Comparison of ENCODE assay signal across 8 mouse cellular contexts in the genomic region with DNA sequence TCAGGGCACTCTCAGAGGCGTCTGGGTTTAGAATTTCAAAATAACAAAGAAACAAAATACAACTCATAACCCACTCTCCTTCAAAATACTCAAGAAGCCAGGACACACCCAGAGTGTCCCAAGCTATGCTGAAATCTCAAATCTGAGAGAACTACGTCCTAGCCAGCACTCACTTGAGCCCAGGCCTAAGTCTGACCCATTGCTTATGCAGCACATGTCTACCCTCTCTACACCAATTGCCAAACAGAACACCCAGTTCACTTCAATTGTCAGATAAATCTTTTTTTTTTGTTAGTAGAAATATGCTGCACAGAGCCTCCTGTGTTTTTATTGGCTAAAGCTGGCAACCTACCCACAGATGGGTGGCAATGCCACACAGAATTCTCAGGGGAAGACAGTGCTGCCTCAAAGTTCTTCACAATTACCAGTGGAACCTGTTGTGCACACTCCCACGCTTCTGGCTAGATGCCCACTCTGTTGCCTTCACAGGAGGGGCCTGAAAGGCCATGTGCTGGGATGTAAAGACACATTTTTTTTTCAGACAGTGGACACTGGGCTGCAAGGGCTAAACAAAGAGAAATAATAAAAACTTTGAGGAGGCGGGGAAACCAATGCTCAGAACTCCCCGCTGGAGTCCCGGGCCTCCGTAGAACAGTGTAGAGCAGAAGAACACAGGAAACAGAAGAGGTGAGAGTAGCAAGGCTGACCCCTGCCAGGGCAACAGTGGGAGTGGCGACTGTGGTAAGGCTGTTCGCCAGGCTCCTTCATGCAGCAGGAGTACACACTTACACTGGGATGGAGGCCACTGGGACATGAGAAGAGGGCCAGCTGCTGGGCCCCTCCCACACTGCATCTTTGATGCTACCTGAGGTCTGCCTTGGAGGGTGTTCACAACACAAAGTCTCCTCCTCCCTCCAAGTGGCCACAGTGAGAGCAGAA.
A peak's percentile ranks its signal among the peaks of the same experiment; 100 is the strongest.
DNase-seq lines count a peak whose midpoint lies in the region; ATAC-seq and TF ChIP-seq lines count a peak whose summit lies in the region.
"Had no signal": no experiment of that assay in that cellular context is flagged by ENCODE, and none has a peak within 500 bp of the region (broad histone marks: within the 10 kb centered on the region; RNA-seq: fewer than 3 reads in every experiment).

No protein-coding gene starts in this region.

- H3K9me3 ChIP-seq in kidney, postnatal 0 days (replicated peaks; ENCODE audit: low read length) = no peaks in the 10 kb centered on the region
- H3K9me3 ChIP-seq in liver, embryonic 11.5 days (ENCODE audit: control insufficient read depth, low read length) = no peaks in the 10 kb centered on the region
- H3K9me3 ChIP-seq: embryonic facial prominence, embryonic 15.5 days had no signal

- H3K4me1 ChIP-seq in kidney, postnatal 0 days (replicated peaks; ENCODE audit: insufficient read depth, low read length) = no peaks in the 10 kb centered on the region
- H3K4me1 ChIP-seq in liver, embryonic 11.5 days (replicated peaks; ENCODE audit: control insufficient read depth, insufficient read depth, low read length) = no peaks in the 10 kb centered on the region
- H3K4me1 ChIP-seq: embryonic facial prominence, embryonic 15.5 days had no signal

- intact Hi-C loops in left cerebral cortex, postnatal 4 days (cut with DNase I) = no loop called here

- peak; percentile 29; the same call in 1 of the 2 replicates for ATAC-seq in kidney, postnatal 0 days (replicated peaks; ENCODE audit: low FRiP score, low read depth)
- no peak for ATAC-seq in liver, embryonic 11.5 days (replicated peaks; ENCODE audit: low FRiP score)

- no peak overlapping the region for H3K4me3 ChIP-seq in kidney, postnatal 0 days (replicated peaks; ENCODE audit: low read depth, low read length)
- no peak overlapping the region for H3K4me3 ChIP-seq in liver, embryonic 11.5 days (ENCODE audit: low read depth, low read length)
- H3K4me3 ChIP-seq: embryonic facial prominence, embryonic 15.5 days had no signal

- no peak for TF ChIP-seq CTCF in kidney, postnatal 0 days (IDR thresholded peaks at IDR 0.05; ENCODE audit: low read depth)

- no peak for DNase-seq in kidney, postnatal 0 days (ENCODE audit: low spot score)
- DNase-seq in kidney, postnatal 14 days = no peak
- peak; percentile 23 for DNase-seq in cerebellum, adult 11-12 months
- peak; percentile 40 to 47 for DNase-seq in cerebellum, postnatal 14 days
- DNase-seq in left cerebral cortex, postnatal 4 days = peak; percentile 61
- no peak for DNase-seq in liver, embryonic 11.5 days (ENCODE audit: low spot score)
- no peak for DNase-seq in heart, adult 9 months (ENCODE audit: low spot score in 2 of 2)

- H3K27ac ChIP-seq in kidney, postnatal 0 days = no peak overlapping the region
- no peak overlapping the region for H3K27ac ChIP-seq in liver, embryonic 11.5 days (ENCODE audit: low read depth, low read length)
- H3K27ac ChIP-seq: embryonic facial prominence, embryonic 15.5 days had no signal

- no peaks in the 10 kb centered on the region for H3K36me3 ChIP-seq in kidney, postnatal 0 days (ENCODE audit: insufficient read depth, low read length)
- no peaks in the 10 kb centered on the region for H3K36me3 ChIP-seq in liver, embryonic 11.5 days (ENCODE audit: control insufficient read depth, insufficient read depth, low read length)
- H3K36me3 ChIP-seq: embryonic facial prominence, embryonic 15.5 days had no signal

- WGBS in kidney, postnatal 0 days = 58% methylated on average over 9 of the region's 9 CpGs
- 84% methylated on average over 9 of the region's 9 CpGs for WGBS in liver, embryonic 11.5 days

- no peak overlapping the region for H3K4me2 ChIP-seq in kidney, postnatal 0 days (ENCODE audit: low read length)
- no peak overlapping the region for H3K4me2 ChIP-seq in liver, embryonic 11.5 days
- H3K4me2 ChIP-seq: embryonic facial prominence, embryonic 15.5 days had no signal

- H3K27me3 ChIP-seq in kidney, postnatal 0 days (ENCODE audit: insufficient read depth, low read length) = no peaks in the 10 kb centered on the region
- no peaks in the 10 kb centered on the region for H3K27me3 ChIP-seq in liver, embryonic 11.5 days (replicated peaks; ENCODE audit: control insufficient read depth, insufficient read depth, low read length)
- H3K27me3 ChIP-seq: embryonic facial prominence, embryonic 15.5 days had no signal

- H3K9ac ChIP-seq in kidney, postnatal 0 days (ENCODE audit: low read depth, low read length) = no peak overlapping the region
- H3K9ac ChIP-seq in liver, embryonic 11.5 days (ENCODE audit: low read depth, low read length) = no peak overlapping the region
- H3K9ac ChIP-seq: embryonic facial prominence, embryonic 15.5 days had no signal

Comparison
In these comparisons a context has a peak if more than half of its experiments do, and no peak if none do; other contexts are left out.
1. DNase-seq: peak in cerebellum, adult 11-12 months (single experiment), cerebellum, postnatal 14 days (2 of 2) and left cerebral cortex, postnatal 4 days (single experiment); none in kidney, postnatal 0 days (single experiment), kidney, postnatal 14 days (single experiment), liver, embryonic 11.5 days (single experiment) and heart, adult 9 months (0 of 2).